Mouse (Mus musculus): ENCODE measurements around the gene Defb20.
"Not testable (repeated sequence)": the region's sequence is repeated elsewhere in the genome, so short reads cannot be mapped to it uniquely, and the experiment has no call there.

Gene Defb20

DNA sequence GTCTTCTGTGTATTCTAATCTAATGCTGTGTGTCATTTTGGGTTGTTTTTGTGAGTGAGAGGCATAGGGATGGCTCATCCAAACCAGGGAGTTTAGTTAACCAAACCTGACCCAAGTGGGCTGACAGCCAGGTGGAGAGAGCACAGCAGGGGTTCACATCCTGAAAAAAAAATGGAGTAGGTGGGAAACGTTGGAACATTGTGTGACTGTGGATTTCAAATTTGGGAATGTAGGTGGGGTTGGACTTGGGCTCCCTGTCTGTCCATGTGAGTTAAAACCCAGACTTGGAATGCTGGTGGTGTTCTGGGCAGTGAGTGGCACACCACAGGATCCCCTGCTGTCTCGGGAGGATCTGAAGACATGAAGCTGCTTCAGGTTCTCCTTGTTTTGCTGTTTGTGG is at the start of gene Defb20:
Gene Defb20 (plus strand): TSS at position 301 of the 400 bp plus-strand sequence.
- no peak for DNase-seq (ENCODE audit: low spot score in 2 of 2)

DNA sequence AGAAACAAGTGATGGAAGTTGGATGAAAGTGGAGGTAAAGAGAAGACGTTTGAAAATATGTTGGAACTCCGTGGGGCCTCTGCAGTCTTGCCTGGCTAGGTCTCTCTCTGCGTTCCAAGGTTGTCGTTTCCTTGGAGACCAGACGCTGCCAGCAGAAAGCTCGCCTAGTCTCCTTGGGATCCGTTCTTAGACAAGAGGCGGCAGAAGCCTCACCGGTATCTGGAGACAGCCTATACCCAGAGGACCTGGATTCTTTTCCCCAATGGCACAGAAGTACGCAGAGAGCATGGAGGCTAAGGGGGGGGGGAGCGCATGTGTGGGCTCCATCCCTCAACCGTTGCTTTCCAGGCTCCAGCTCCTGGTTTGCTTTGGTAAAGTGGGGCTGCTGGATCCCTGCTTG is 49.4 kb upstream of the Defb20 start:
- DNase-seq (ENCODE audit: low spot score in 2 of 2) = no peak

DNA sequence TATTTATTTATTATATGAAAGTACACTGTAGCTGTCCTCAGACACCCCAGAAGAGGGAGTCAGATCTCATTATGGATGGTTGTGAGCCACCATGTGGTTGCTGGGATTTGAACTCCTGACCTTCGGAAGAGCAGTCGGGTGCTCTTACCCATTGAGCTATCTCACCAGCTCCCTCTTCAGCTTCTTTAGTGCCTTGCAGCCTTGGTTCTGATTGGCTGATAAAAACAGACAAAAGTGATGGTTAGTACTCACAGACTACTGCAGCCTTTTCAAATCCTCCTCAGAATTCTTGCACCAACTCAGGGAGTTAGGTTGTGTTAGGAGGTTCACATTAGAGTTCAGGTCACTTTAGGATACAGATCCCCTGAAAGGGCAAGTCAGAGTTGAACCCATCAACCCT is 48.4 kb upstream of the Defb20 start:
- DNase-seq (ENCODE audit: low spot score in 2 of 2) = not testable (repeated sequence)

- DNase-seq (ENCODE audit: low spot score in 2 of 2) = no peak
These were observed 40.4 kb upstream of the Defb20 start for GRCm38 (mm10) chr2:152436405-152436901.

- peak; percentile 71 to 83 for DNase-seq (ENCODE audit: low spot score in 2 of 2)
These were observed 39.6 kb upstream of the Defb20 start for GRCm38 (mm10) chr2:152436983-152437860.

DNA sequence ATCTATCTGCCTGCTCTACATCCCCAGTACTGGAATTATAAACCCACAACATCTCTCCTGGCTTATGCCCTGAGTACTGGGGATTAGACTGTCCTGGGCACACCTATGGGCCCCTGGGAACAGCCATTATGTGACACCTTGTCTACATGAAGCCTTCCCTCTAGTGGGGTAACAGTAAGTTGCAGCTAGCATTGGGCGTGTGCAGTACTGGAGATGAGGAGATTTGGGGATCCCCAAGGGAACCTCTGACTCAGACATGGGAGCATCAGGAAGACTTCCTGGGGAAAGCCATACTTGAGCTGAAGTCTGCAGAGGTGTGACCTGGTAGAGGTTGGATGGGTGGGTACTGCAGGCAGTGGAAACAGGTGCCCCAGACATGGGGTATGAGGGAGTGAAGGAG is 37.9 kb upstream of the Defb20 start:
- no peak for DNase-seq (ENCODE audit: low spot score in 2 of 2)

- DNase-seq (ENCODE audit: low spot score in 2 of 2) = no peak
These were observed 37.0 kb upstream of the Defb20 start for GRCm38 (mm10) chr2:152439833-152440232.

DNA sequence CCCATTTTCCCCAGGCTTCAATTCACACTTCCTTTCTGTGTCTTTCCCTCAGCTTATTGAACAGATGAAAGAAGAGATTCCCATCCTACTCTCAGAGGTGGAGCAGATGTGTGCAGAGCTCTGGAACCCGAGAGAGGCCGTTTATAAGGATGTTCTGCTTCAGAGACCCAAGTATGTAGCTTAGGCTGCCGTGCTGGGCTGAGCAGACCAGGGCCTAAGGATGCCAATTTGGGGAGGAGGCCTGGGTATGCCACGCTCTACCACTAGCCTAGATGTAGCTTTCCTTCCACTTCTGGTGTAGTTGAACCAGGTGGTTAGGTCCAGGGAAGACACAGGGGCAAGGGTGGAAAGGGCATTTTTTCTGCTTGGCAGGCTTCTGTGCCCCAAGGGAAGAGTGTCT is 34.5 kb upstream of the Defb20 start:
- no peak for DNase-seq (ENCODE audit: low spot score in 2 of 2)

DNA sequence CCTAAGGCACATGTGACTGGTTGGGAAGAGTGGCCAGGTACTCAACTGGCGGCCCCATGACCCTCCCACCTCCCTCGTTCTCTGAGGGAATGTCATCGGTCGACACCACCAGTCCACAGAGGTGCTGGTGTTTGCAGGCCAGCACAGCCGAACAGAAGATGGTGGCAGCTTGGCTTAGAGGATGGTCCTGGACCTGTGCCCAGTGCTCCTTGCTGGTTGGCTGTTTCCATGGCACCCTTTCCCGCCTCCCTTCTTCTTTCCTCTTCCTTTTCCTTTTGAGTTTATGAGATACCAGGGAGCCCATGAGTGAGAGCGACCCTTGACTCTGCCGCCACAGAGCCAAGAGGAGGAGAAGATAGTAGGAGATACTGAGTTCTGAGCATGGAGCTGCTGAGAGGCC is 33.6 kb upstream of the Defb20 start:
- no peak for DNase-seq (ENCODE audit: low spot score in 2 of 2)

GRCm38 (mm10) chr2:152446642-152447041 is 30.2 kb upstream of the Defb20 start:
- DNase-seq (ENCODE audit: low spot score in 2 of 2) = no peak

DNA sequence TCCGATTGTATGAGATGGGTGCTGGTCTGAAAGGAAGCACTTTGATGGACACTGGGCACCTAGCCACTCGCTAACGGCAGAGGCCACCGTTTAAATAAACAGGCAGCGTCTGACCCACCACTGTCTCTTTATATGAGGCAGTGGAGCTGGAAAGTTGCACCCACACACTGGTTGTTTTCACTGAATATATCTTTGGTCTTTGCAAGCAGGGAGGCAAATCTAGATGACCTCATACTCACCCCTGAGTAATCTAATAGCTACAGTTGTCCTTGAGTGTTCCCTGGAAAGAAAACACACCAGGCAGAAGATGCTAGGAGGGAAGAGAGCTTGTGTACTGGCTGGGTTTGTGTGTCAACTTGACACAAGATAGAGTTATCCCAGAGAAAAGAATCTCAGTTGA is 29.4 kb upstream of the Defb20 start:
- DNase-seq (ENCODE audit: low spot score in 2 of 2) = no peak

DNA sequence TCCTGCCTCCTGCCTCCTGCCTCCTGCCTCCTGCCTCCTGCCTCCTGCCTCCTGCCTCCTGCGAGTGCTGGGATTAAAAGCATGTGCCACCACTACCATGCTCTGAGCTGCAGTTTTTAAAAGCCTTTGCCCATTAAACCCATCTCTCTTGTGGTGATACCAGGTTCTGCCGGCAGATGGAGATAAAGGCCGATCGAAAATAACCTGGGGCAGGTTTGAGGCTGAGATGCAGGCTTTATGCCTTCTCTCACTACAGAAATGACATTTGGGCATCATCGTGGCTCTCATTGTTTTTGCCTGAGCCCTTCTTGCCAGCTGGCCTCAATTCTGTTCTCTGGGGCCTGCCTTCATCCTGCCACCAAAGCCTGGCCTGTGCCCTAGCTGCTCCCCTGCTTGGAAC is 26.6 kb upstream of the Defb20 start:
- DNase-seq (ENCODE audit: low spot score in 2 of 2) = peak in 1 of 2 experiments; percentile 20

GRCm38 (mm10) chr2:152452101-152452781 is 24.6 kb upstream of the Defb20 start:
- no peak for DNase-seq (ENCODE audit: low spot score in 2 of 2)

DNA sequence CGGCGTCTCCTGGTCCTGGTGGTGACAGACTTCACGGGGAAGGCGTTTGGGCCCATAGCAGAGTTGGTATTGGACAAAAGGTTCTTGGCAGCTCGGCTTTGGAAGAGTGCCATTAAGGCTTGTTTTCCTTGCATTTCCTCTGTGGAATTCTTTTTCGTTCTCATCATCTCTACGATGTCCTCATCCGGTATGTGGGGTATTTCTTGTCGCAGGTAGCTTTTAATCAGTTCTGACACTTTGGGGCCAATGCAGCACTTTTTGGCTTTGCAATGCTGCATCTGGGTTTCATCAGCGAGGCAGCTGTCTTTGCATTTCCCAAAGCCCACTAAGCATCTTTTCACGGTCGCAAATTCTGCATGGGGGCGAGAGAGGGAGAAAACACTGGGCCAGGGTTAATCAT is 17.6 kb upstream of the Defb20 start:
- no peak for DNase-seq (ENCODE audit: low spot score in 2 of 2)

DNA sequence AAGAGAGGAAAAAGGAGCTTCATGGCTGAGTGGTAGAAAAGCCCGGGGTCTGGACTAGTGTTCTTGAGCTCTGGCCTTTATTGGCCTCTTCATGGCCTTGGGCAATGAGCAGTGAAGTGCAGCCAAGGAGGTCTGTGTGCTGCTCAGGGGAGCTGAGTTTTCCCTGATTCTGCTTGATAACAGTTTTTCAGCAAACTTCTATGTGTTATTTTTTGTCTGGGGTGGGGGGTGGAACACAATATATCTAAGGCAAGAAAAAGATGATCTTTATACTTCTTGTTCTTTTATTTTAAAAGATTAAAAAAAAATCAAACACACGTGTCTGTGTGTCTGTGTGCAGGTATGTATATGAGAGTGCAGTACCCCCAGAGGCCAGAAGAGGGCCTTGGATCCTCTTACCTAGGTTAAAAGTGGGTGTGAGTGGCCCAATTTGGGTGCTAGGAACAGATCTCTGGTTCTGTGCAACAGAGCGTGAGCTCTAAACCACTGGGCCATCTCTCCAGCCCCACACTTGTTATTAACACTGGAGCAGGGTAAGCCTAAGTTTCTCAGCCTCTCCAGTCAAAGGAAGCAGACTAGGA is 12.2 kb upstream of the Defb20 start, which contains the start of gene Defb23:
Gene Defb23 (minus strand): TSS at position 51 of the 581 bp plus-strand sequence.
- DNase-seq (ENCODE audit: low spot score in 2 of 2) = no peak

DNA sequence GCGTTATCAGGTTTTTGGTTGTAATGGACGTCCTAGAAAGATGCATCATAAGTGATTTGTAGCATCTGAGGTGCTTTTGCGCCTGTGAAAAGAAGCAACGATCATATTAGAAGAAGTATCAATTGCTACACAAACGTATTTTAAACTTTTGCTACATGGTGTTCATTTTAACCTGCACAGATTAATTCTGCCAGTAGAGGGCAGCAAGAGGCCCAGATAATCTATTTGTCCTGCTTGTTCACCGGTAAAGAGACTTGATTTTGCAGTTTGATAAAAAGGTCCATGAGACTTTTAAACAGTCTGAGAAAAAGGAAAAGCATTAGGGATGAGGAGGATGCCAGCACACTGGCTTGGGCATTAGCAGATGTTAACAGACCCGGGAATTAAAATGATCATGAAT is 5.9 kb upstream of the Defb20 start:
- DNase-seq (ENCODE audit: low spot score in 2 of 2) = peak; percentile 16 to 31

GRCm38 (mm10) chr2:152472434-152472833 is 4.4 kb upstream of the Defb20 start:
- no peak for DNase-seq (ENCODE audit: low spot score in 2 of 2)

DNA sequence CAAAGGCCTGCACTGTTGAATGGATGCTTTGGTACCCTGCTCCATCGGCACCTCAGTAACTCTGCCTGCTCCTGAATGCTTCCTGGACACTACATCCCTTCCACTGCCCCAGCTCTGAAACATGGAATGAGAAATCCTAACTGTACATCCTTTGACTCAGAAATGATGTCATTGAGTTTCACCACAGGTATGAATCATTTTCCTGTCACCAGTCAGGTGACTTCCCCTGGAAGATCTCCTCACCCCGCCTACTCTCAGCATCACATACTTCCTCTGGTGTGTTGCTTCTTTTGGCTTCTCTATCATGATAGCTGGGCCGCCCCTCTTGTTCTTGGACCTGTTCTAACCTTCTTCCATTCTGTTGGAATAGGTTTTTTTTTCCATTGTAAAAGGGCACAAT is 4.0 kb downstream of the Defb20 start:
- DNase-seq (ENCODE audit: low spot score in 2 of 2) = no peak

- DNase-seq (ENCODE audit: low spot score in 2 of 2) = no peak
These were observed 4.9 kb downstream of the Defb20 start for GRCm38 (mm10) chr2:152481726-152482125.

- no peak for DNase-seq (ENCODE audit: low spot score in 2 of 2)
These were observed 10.2 kb downstream of the Defb20 start for GRCm38 (mm10) chr2:152487024-152487423.

DNA sequence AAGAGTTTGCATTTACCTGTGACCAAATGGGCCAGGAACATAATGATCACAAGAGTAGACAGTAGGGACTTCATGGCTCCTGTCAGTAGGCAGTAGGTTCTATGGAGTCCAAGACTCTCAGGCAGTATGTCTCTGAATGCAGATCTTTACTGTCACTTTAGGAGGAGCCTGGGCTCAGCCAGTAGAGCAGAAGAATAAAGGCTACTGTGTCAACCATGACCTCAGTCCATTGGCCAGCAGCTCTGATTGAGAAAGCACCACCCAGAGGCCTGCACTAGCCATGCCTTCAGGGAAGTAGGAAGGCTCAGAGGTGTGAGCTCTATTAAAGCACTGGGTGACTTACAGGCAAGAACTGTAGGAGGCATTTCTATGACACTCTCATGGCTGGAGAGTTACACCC is 13.2 kb downstream of the Defb20 start, which contains the start of gene Defb22:
Gene Defb22 (minus strand): TSS at position 101 of the 400 bp plus-strand sequence.
- no peak for DNase-seq (ENCODE audit: low spot score in 2 of 2)

DNA sequence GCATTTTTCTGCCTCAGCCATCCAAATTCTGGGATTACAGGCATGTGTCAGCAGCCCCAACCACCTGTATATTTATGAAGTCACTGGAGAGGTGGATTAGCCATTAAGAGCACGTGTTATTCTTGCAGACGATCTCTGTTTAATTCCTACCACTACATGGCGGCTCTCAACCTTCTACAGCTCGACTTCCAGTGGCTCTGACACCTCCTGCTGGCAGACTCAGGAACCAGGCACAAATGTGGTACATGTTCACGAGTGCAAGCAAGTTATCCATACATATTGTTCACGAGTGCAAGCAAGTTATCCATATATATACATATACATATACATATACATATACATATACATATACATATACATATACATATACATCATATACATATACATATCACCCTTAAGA is 16.3 kb downstream of the Defb20 start:
- DNase-seq (ENCODE audit: low spot score in 2 of 2) = no peak
